Mouse (Mus musculus) liver, embryonic 13.5 days (tissue): ENCODE measurements around the gene Lima1. TPM values are rescaled to one million over a fixed set of nuclear protein-coding genes. Genes with fewer than 3 reads are reported as not detected.
A peak's percentile ranks its signal among the peaks of the same experiment; 100 is the strongest.
"Not testable (repeated sequence)": the region's sequence is repeated elsewhere in the genome, so short reads cannot be mapped to it uniquely, and the experiment has no call there.

Experiments
- ATAC-seq: fragments of 200-750 bp; cut with Nextera tagmentation; 2 replicates; pipeline ENCODE4 v1.8.0; 2017; ENCODE audit warnings: low read depth, mild to moderate bottlenecking, moderate number of reproducible peaks, moderate library complexity
- DNase-seq: peaks from one replicate; pipeline ENCODE4 v3.0.0; 2022
- H3K27ac ChIP-seq: fragments of 300-500 bp; sonication (generic); 2 replicates; pipeline ENCODE4 v1.5.1; 2015; ENCODE audit warnings: moderate library complexity, mild to moderate bottlenecking, inconsistent platforms
- H3K27me3 ChIP-seq: fragments of 300-500 bp; sonication (generic); 2 replicates; pipeline ENCODE4 v1.6.1; 2015; ENCODE audit warnings: mild to moderate bottlenecking, inconsistent platforms
- H3K36me3 ChIP-seq: fragments of 300-500 bp; sonication (generic); 2 replicates; pipeline ENCODE4 v1.6.1; 2015; ENCODE audit warnings: mild to moderate bottlenecking, inconsistent platforms
- H3K4me1 ChIP-seq: fragments of 300-500 bp; sonication (generic); replicated peaks from 2 replicates; pipeline ENCODE4 v1.6.1; 2015; ENCODE audit warnings: inconsistent platforms
- H3K4me2 ChIP-seq: fragments of 300-500 bp; sonication (generic); 2 replicates; pipeline ENCODE4 v1.6.1; 2015; ENCODE audit warnings: inconsistent platforms, mild to moderate bottlenecking, moderate library complexity
- H3K4me3 ChIP-seq: fragments of 300-500 bp; sonication (generic); replicated peaks from 2 replicates; pipeline ENCODE4 v1.5.1; 2015; ENCODE audit warnings: mild to moderate bottlenecking, inconsistent platforms
- H3K9ac ChIP-seq: fragments of 300-500 bp; sonication (generic); 2 replicates; pipeline ENCODE4 v1.6.1; 2015; ENCODE audit warnings: mild to moderate bottlenecking, inconsistent platforms
- H3K9me3 ChIP-seq: fragments of 300-500 bp; sonication (generic); replicated peaks from 2 replicates; pipeline ENCODE4 v1.6.1; 2016; ENCODE audit warnings: inconsistent platforms
- WGBS: fragments of 180-500 bp; shearing (Covaris S2); methylation state at CpG from one replicate; pipeline ENCODE4 v1.1.7; 2015; ENCODE audit not compliant: insufficient replicate concordance; 5-methylcytosine and 5-hydroxymethylcytosine counted together
- polyA plus RNA-seq: library from polyadenylated mRNA; unstranded; fragments of >200 nt; fragmentation: Nextera tagmentation; extraction: Ambion mirVana; gene quantifications from 2 replicates; pipeline ENCODE4 v1.2.1, GENCODE M21; 2015

The Lima1 gene
- 7.8 and 12.0 TPM in 2 replicates for polyA plus RNA-seq

DNA sequence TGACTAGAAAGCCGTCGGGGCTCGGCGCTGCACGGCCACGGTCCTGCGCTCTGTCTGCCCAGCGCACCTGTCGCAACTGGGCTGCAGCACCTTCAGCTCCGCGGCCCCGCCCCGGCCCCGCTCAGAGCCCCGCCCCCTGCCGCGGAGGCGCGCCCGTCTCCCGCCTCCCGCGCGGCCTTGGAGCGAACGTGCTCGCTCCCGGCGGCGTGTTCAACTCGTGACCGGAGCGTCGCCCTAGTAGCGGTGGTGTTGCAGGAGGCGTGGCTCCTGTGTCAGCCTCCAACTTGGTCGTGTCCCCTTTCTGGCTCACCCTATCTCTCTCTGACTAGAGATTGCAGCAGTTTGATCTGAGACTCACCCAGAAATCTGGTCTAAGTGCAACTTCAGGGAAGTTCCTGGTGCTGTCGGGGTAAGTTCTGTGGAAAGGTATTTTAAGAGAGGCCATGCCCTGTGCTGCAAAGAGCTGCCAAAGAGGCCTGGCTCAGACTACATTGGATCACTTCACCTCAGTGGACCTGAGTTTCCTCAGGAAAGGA, at the start of gene Lima1:
TSS of gene Lima1 (minus strand) at position 123 of the 536 bp plus-strand sequence.
- ATAC-seq (peak; percentile 88), DNase-seq (peak; percentile 36)
- peaks cover 14% of the 10 kb centered on the region for H3K27me3 ChIP-seq
- 2% methylated on average over 38 of the region's 38 CpGs for WGBS
- H3K9me3 ChIP-seq: no peaks in the 10 kb centered on the region
- peak within 1 kb of the TSS; percentile 83 for H3K4me2 ChIP-seq
- H3K9ac ChIP-seq: peak within 1 kb of the TSS; percentile 66
- H3K4me3 ChIP-seq: peak within 1 kb of the TSS; percentile 64
- H3K27ac ChIP-seq: peak within 1 kb of the TSS; percentile 64
- no peaks in the 10 kb centered on the region for H3K36me3 ChIP-seq
- peaks cover 10% of the 10 kb centered on the region for H3K4me1 ChIP-seq

DNA sequence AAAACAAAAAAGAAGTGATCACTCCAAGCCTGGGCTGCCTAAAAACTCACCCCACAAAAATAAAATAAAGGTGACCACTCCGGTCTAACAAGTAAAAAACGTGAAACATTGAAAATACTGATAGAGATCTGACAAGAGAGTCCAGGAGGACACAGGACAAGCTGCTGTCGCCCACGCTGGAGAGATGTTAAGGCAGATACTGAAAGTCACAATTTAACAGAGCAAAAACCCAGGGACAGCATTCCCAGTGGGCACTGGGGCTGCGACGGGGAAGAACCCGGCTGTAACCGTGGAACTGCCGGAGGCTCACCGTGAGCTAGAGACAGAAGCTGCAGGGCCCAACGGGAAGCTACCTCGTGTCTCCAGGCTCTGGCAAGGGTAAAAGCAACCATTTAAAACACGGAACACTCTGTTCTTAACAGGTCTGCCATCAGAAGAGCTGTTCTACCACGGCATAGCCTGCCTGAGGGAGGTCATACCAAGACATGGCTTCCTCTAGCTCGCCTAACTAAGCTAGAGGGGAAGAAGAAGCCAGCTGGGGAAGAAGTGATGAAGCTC, 44.4 kb upstream of the Lima1 start:
- Histone ChIP-seq H3K4me1 (peaks cover 13% of the 10 kb centered on the region; the same call in 1 of the 2 replicates), H3K9me3 (no peaks in the 10 kb centered on the region), H3K27ac (peak overlapping the region; percentile 39; the same call in 1 of the 2 replicates), H3K27me3 (no peaks in the 10 kb centered on the region), H3K4me2 (no peak overlapping the region), H3K9ac (no peak overlapping the region), H3K4me3 (no peak overlapping the region), H3K36me3 (no peaks in the 10 kb centered on the region)
- WGBS: 65% methylated on average over 15 of the region's 15 CpGs
- DNase-seq (no peak), ATAC-seq (no peak)

DNA sequence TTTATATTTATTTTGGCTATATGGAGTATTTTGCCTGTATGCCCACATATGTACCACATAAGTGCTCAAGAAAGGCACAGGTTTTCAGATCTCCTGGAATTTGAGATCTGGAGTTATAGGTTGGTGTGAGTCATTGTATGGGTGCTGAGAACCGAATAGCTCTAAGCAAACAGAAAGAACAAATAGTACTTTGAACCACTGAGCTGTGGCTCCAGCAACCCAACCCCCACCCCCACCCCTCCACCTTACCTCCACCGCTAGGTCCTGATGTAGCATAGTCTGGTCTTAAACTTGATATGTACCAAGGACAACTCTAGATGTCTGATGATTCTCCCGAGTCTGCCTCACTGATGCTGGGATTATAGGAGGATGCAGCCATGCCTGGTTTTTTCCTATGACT, 42.0 kb upstream of the Lima1 start:
- Histone ChIP-seq H3K27ac (peak overlapping the region; percentile 72; the same call in 1 of the 2 replicates), H3K4me2 (no peak overlapping the region), H3K27me3 (no peaks in the 10 kb centered on the region), H3K4me1 (peaks cover 15% of the 10 kb centered on the region; the same call in 1 of the 2 replicates), H3K9ac (no peak overlapping the region), H3K4me3 (no peak overlapping the region), H3K36me3 (no peaks in the 10 kb centered on the region), H3K9me3 (no peaks in the 10 kb centered on the region)
- ATAC-seq (peak; percentile 70), DNase-seq (no peak)
- WGBS: 55% methylated on average over 3 of the region's 3 CpGs

DNA sequence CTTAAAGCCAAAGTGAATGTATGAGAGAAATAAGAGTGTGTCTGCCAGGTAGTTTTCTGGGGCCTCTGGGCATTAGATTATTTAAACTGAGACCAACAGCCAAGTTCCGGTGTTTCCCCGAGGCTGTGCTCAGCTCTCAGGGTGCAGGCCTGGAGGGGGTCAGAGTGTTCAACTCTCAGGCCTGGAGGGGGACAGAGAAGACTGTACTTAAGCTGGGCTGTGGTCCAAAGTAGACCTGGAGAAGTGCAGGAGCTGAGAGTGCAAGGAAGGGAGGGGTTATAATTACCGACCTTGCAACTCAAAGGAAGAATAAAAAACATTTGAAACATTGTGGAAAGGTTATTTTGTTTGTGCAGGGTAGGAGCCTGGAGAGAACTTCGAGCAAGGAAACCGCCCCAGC, 39.4 kb upstream of the Lima1 start:
- H3K9me3 ChIP-seq: no peaks in the 10 kb centered on the region
- no peaks in the 10 kb centered on the region for H3K36me3 ChIP-seq
- H3K4me1 ChIP-seq: peaks cover 12% of the 10 kb centered on the region; the same call in 1 of the 2 replicates
- H3K9ac ChIP-seq: no peak overlapping the region
- ATAC-seq (no peak), DNase-seq (no peak)
- WGBS: 62% methylated on average over 5 of the region's 5 CpGs
- H3K4me3 ChIP-seq: no peak overlapping the region
- no peak overlapping the region for H3K27ac ChIP-seq
- H3K4me2 ChIP-seq: no peak overlapping the region
- no peaks in the 10 kb centered on the region for H3K27me3 ChIP-seq

DNA sequence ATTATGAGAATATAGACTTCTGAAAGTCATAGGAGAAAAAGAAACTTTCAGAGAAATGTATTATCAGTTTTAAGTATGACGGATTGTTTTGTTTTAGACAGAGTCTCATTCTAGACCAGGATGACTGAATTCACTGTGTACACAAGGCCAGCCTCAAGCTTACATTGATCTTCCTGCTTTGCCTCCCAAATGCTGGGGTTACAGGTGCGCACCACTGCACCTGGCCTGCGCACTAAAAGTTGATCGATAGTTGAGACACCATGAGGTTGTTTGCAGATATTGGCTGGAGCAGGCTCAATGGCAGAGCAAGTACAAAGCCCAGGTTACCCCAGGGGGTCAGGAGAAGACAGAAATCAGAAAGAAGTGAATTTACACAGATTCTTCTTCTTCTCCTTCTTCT, 36.5 kb upstream of the Lima1 start:
- no peaks in the 10 kb centered on the region for H3K27me3 ChIP-seq
- DNase-seq (no peak), ATAC-seq (no peak)
- no peak overlapping the region for H3K9ac ChIP-seq
- H3K9me3 ChIP-seq: no peaks in the 10 kb centered on the region
- H3K4me2 ChIP-seq: no peak overlapping the region
- 73% methylated on average over 4 of the region's 4 CpGs for WGBS
- H3K4me3 ChIP-seq: no peak overlapping the region
- H3K27ac ChIP-seq: no peak overlapping the region
- H3K4me1 ChIP-seq: 0 out of 2 replicates have a peak, but pooled peaks cover 8% of the 10 kb centered on the region
- H3K36me3 ChIP-seq: no peaks in the 10 kb centered on the region

DNA sequence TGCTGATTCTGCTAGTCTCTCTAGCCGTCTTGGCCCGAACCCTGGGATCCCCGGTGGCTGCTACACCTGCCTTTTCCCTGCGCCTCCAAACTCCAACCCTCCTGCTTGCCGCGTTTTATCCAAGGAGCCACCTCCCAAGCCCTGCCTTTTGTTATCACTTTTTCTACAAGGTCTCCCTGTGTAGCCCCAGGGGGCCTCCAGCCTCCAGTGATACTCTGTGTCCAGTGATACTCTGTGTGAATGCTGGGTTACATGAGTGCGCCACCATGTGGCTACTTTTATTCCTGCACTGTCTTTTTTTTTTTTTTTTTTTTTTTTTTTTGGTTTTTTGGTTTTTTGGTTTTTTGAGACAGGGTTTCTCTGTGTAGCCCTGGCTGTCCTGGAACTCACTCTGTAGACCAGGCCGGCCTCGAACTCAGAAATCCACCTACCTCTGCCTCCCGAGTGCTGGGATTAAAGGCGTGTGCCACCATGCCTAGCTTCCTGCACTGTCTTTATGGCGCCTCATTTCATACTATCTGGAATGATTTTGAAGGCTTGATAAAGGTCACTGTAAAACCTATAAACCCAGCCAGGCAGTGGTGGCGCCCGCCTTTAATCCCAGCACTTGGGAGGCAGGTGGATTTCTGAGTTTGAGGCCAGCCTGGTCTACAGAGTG, 34.2 kb upstream of the Lima1 start:
- H3K9me3 ChIP-seq, H3K27me3 ChIP-seq, ATAC-seq, H3K9ac ChIP-seq, H3K4me3 ChIP-seq, H3K36me3 ChIP-seq, H3K4me2 ChIP-seq, H3K27ac ChIP-seq, H3K4me1 ChIP-seq: not testable (repeated sequence)
- peak; percentile 4 for DNase-seq
- 35% methylated on average over 14 of the region's 14 CpGs for WGBS

GRCm38 (mm10) chr15:99907514-99907913, 32.3 kb upstream of the Lima1 start:
- H3K27me3 ChIP-seq: no peaks in the 10 kb centered on the region
- no peaks in the 10 kb centered on the region; the same call in 1 of the 2 replicates for H3K4me1 ChIP-seq
- H3K36me3 ChIP-seq: no peaks in the 10 kb centered on the region
- H3K4me3 ChIP-seq: no peak overlapping the region
- no peak overlapping the region for H3K9ac ChIP-seq
- no peaks in the 10 kb centered on the region for H3K9me3 ChIP-seq
- ATAC-seq (no peak), DNase-seq (no peak)
- H3K27ac ChIP-seq: no peak overlapping the region
- WGBS: 20% methylated on average over 1 of the region's 1 CpGs
- H3K4me2 ChIP-seq: no peak overlapping the region

DNA sequence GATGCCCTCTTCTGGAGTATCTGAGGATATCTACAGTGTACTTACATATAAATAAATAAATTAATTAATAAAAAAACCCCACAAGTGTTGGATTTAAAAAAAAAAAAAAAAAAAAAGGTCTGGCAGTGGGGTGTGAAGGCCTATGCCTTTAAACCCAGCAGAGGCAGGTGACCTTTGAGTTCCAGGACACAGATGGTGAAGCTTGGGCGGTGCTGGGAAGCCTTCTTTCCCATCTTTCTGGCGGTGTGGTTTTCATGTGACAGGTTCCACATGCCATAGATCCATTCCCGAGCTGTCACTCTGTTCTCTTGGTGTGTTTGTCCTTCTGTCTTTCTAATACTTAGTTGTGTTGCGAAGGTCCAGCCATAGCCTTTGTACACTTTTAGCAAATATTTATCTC, 31.8 kb upstream of the Lima1 start:
- 60% methylated on average over 4 of the region's 4 CpGs for WGBS
- DNase-seq (no peak), ATAC-seq (no peak)
- Histone ChIP-seq H3K36me3 (no peaks in the 10 kb centered on the region), H3K4me1 (no peaks in the 10 kb centered on the region; the same call in 1 of the 2 replicates), H3K27ac (no peak overlapping the region), H3K9me3 (no peaks in the 10 kb centered on the region), H3K4me3 (no peak overlapping the region), H3K27me3 (no peaks in the 10 kb centered on the region), H3K4me2 (no peak overlapping the region), H3K9ac (no peak overlapping the region)

GRCm38 (mm10) chr15:99904841-99905240, 29.6 kb upstream of the Lima1 start:
- no peak overlapping the region for H3K9ac ChIP-seq
- WGBS: 75% methylated on average over 9 of the region's 9 CpGs
- H3K27me3 ChIP-seq: no peaks in the 10 kb centered on the region
- H3K27ac ChIP-seq: no peak overlapping the region
- H3K4me3 ChIP-seq: no peak overlapping the region
- H3K36me3 ChIP-seq: no peaks in the 10 kb centered on the region
- no peaks in the 10 kb centered on the region for H3K9me3 ChIP-seq
- DNase-seq (no peak), ATAC-seq (no peak)
- H3K4me1 ChIP-seq: no peaks in the 10 kb centered on the region; the same call in 1 of the 2 replicates
- H3K4me2 ChIP-seq: no peak overlapping the region

DNA sequence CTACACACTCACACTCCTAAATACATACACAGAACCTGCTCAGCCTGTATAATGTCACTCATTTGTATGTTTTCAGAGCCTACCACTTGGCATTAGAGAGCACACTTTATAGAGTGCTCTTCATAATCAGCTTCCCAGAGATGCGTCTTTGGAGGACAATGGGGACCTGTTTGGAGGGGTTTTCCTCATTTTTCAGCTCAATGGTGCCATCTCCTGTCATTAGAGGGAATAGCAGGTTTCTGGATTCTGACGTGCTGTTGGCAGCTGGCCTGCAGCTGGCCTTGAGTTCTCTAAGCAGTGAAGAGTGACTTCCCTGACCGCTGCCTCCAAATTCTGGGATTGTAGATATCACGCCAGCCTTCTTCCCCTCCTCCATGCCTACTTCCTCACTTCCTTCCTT, 29.1 kb upstream of the Lima1 start:
- H3K9ac ChIP-seq: no peak overlapping the region
- no peaks in the 10 kb centered on the region for H3K9me3 ChIP-seq
- ATAC-seq: peak; percentile 27; the same call in 1 of the 2 replicates
- H3K27ac ChIP-seq: no peak overlapping the region
- DNase-seq: peak; percentile 9
- H3K4me3 ChIP-seq: no peak overlapping the region
- WGBS: 5% methylated on average over 4 of the region's 4 CpGs
- H3K4me1 ChIP-seq: no peaks in the 10 kb centered on the region; the same call in 1 of the 2 replicates
- no peaks in the 10 kb centered on the region for H3K27me3 ChIP-seq
- no peaks in the 10 kb centered on the region for H3K36me3 ChIP-seq
- no peak overlapping the region for H3K4me2 ChIP-seq

DNA sequence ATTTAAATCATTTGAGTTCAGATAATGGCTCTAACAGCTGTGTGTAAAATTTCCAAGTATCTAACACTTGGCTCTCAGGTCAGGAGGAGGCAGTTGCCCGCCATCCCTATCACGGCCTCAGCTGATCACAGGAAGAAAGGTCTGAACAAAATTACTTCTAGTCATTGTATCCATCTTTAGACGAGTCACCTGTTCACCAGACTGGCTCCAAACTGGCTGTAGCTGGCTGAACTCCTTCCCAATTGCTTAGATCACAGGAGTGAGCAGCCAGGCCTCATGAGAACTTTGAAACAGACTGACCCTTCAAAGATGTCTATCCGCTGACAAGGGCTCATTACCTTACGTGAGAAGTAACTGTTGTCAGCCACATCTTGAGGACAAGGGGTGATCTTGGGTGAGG, 28.0 kb upstream of the Lima1 start:
- WGBS: 68% methylated on average over 5 of the region's 5 CpGs
- DNase-seq (no peak), ATAC-seq (no peak)
- Histone ChIP-seq H3K4me2 (peak overlapping the region; percentile 21; the same call in 1 of the 2 replicates), H3K4me1 (no peaks in the 10 kb centered on the region; the same call in 1 of the 2 replicates), H3K4me3 (peak overlapping the region; percentile 1; the same call in 1 of the 2 replicates), H3K27me3 (no peaks in the 10 kb centered on the region), H3K27ac (peak overlapping the region; percentile 41), H3K9me3 (no peaks in the 10 kb centered on the region), H3K9ac (no peak overlapping the region), H3K36me3 (no peaks in the 10 kb centered on the region)
